Mouse (Mus musculus) ovary, postnatal 10 days (tissue): Measurements from ENCODE around the gene Vps52.

Experiments
- DNase-seq: peaks from one replicate; pipeline ENCODE4 v3.0.0; 2022; ENCODE audit warnings: low spot score

Gene Vps52

GRCm38 (mm10) chr17:33920282-33921097, 35.1 kb upstream of the Vps52 start:
- peak; percentile 72 for DNase-seq

DNA sequence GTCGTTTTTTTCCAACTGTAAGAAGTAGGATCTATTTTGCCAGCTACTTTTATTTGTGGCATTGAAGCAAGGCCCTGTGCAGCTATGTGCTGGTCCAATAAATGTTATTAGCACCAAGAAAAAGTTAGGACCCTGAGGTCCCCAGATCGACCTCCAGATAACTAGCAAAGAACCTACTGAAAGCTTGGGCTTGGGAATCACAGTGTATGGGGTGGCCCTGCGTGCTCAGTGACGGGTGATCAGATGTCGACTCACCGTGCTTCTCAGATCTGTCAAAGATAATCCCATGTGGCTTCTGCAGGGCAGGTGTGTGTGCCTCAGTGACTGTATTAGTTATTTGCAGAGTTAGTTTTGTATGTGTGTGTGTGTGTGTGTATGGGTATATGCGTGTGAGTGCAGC, 34.3 kb upstream of the Vps52 start:
- DNase-seq: no peak

DNA sequence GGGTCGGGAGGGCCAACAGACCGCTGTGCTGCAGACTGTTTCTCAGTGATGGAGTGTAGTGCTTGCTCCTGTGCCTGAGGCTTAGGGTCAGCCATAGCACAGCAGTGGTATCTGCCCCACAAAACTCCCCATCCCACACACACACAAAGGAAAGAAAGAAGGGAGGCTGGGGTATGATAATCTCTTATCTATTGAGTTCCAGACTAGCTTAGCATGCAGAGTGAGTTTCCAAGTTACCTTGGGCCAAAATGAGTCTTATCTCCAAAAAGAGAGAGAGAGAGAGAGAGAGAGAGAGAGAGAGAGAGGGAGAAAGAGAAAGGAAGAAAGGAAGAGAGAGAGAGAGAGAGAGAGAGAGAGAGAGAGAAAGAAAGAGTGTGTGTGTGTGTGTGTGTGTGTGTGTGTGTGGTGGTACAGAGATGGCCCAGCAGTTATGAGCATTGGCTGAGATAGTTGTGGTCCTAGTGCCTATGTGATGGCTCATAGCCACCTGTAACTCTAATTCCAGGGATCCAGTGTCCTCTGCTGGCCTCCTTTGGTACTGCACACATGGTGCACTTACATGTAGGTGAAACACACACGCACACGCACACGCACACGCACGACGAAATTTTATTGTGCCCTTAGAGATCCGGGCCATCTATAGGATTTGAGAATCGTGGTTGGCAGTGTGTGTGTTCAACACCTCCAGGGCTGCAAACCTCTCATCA, 30.9 kb upstream of the Vps52 start:
- DNase-seq: no peak

DNA sequence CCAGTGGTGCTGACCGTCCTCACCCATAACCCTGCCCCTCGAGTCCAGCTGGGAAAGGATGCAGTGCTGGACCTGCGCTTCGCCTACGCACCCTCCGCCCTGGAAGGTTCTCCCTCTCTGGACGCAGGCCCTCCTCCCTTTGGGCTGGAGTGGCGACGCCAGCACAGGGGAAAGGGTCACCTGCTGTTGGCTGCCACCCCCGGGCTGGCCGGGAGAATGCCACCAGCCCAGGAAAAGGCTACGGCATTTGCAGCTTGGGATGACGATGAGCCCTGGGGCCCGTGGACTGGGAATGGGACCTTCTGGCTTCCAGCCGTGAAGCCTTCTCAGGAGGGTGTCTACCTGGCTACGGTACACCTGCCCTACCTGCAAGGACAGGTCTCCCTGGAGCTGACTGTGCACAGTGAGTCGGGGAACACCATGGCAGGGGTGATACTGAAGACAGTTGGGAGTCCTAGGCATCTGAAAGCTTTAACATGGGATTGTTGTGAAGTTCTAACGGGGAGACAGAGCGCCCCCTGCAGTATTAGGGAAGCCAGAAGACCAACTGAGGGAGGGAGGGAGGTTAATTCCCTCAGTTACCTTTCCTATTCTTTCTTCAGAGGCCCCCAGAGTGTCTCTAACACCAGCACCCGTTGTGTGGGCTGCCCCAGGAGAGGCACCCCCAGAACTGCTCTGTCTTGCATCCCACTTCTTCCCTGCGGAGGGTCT, 30.1 kb upstream of the Vps52 start:
- DNase-seq: no peak

- no peak for DNase-seq
These were observed 29.2 kb upstream of the Vps52 start for GRCm38 (mm10) chr17:33926207-33926932.

DNA sequence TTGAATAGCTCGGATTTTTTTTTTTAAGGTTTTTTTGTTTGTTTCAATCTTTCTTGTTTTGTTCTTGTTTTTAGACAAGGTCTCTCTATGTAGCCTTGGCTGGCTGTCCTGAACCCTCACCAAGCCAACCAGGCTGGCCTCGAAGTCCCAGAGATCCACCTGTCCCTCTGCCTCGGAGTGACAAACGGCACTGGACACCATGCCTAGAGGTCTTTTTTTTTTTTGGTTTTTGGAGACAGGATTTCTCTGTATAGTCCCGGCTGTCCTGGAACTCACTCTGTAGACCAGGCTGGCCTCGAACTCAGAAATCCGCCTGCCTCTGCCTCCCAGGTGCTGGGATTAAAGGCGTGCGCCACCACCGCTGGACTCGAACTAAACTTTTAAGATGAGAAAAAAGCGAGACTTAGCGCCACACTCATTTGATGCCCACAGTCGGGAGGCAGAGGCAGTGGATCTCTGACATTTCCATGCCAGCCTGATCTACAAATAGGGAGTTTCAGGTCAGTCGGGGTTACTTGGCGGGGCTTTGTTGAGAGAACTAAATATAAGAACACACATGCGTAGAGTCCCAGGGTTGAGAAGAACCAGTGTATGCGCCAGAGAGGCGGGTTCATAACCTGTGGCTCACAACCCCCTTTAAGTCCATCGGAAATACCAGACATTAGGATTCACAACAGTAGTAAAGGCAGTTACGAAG, 27.2 kb upstream of the Vps52 start:
- DNase-seq: no peak

DNA sequence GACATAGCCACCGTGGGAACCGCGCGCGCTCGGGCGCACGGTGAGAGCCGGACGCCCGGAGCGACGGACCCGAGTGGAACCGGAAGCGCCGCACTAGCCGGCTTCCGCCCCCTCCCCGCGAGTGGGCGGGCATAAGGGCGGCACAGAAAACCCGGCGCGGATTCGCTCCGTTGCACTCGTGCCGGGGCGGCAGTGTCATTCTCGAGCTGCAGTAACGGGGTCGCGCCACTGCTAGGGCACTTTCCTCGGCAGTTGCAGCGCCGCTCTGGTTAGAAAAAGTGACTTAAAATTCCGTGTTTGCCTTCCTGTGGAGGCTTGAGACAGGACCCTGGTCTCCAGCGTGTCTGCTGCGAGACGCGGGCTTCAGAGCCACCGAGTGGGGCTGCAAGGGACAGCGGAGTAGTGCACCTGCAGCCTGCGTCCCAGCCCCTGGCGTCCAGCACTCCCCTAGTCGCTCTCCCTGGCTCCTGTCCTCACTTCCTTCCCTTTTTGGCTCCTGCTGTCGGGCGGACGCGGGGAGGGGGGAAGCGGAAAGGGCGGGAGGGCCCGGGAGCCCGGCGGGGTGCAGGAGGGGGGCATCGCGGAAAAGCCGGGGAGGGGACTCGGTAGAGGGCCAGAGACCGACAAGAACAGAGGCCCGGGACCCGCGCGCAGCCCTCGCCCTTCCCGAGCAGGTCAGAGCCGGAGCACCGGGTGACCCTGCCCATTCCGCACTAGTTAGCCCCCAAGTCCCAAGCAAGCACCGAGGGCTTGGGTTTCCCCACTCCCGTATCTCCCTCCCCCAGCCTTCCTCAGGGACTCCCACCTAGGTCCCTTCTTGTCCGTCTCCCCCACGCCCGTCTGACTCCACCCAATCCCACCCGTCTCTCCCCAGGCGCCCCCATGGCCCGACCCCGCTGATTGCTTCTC, 26.0 kb upstream of the Vps52 start, which contains the start of gene Rgl2:
Gene Rgl2, plus strand, starts transcription at position 173 of the 909 bp plus-strand sequence.
- peak; percentile 93 for DNase-seq

- no peak for DNase-seq
These were observed 25.1 kb upstream of the Vps52 start for GRCm38 (mm10) chr17:33930280-33931158.

- no peak for DNase-seq
These were observed 24.3 kb upstream of the Vps52 start for GRCm38 (mm10) chr17:33931159-33931866.

GRCm38 (mm10) chr17:33931947-33932346, 23.7 kb upstream of the Vps52 start:
- no peak for DNase-seq

DNA sequence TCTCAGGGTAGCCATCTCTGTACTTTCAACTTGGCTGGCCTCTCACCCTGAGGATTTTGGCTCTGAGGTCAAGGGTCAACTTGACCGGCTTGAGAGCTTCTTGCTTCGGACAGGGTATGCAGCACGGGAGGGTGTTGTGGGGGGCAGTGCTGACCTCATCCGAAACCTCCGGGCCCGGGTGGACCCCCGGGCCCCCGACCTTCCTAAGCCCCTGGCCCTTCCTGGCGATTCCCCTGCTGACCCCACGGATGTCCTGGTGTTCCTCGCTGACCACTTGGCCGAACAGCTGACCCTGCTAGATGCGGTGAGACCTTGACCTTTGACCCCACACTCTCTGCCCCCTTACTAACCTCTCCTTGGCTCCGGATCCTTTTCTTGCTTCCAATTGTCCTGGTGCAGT, 23.2 kb upstream of the Vps52 start:
- no peak for DNase-seq

DNA sequence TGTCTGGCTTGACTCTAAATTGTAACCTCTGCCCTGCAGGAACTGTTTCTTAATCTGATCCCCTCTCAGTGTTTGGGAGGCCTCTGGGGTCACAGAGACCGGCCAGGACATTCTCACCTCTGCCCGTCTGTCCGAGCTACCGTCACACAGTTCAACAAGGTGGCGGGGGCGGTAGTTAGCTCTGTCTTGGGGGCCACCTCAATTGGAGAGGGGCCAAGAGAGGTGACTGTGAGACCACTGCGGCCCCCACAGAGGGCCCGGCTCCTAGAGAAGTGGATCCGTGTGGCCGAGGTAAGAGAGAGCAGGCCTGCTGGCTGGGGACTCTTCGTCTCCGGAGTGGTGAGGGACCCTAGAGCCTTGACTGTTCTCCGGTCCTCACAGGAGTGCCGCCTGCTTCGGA, 22.6 kb upstream of the Vps52 start:
- DNase-seq: no peak

DNA sequence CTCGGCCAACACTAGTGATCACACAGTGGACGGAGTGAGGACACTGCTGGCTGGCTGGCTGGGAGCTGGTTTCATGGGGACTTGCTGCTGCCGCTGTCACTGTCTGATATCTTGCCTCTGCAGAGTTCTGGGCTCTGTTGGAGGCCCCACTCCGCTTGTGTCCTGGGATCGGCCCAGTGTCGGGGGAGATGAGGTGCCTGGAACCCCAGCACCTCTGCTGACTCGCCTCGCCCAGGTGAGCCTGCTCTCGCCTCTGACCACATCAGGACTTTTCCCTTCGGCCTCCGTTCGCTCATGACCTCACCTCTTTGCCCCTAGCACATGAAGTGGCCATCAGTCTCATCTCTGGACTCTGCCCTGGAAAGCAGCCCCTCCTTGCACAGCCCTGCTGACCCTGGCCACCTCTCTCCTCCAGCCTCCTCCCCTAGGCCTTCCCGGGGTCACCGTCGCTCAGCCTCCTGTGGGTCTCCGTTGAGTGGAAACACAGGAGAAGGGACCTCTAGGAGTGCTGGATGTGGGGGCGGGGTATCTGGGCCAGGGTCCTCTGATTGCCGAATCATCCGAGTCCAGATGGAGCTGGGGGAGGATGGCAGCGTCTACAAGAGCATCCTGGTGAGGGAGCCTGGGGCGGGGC, 20.1 kb upstream of the Vps52 start:
- DNase-seq: no peak

DNA sequence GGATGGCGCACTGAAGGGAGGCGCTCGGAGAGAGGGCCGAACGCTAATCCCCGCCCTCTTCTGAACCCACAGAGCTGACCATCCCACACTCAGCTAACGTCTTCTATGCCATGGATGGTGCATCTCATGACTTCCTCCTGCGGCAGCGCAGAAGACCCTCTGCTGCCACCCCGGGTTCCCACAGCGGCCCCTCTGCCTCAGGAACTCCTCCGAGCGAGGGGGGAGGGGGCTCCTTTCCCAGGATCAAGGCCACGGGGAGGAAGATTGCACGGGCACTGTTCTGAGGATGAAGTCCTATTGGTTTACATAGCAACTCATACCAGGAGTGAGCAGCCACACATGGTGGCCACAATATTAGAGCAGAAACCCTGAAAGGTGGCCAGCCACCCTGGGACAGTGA, 18.6 kb upstream of the Vps52 start:
- no peak for DNase-seq

- no peak for DNase-seq
These were observed 16.8 kb upstream of the Vps52 start for GRCm38 (mm10) chr17:33938783-33939182.

DNA sequence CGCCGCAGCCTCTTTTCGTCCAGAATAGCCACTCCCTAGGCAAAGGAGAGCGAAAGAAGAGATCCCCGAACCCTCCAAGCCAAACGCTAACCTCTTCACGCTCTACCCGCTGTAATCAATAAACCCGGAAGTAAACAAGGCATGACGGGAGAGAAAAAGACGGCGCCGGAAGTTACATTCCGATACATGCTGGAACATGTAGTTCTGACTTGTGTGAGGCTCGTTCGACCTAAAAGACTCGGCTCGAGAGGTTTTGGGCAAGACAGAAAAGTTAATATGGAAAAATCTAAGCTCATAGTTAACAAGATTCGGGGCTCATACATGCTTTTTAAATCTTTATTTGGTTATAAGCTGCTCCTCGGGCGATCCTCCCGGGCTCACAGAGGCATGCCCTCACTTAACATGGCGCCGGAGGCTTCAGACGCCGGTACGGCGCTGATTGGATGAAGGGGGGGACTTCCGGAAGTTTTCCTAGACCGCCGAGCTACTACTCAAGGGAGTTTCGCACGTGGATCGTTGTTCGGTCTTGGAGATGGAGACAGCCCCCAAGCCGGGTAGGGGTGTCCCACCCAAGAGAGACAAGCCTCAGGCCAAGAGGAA, 15.3 kb upstream of the Vps52 start, which contains the start of the genes Pfdn6 and Wdr46:
Gene Pfdn6, minus strand, starts transcription at position 138 of the 600 bp plus-strand sequence.
Gene Wdr46, plus strand, starts transcription at position 455 of the 600 bp plus-strand sequence.
- DNase-seq: peak; percentile 72

DNA sequence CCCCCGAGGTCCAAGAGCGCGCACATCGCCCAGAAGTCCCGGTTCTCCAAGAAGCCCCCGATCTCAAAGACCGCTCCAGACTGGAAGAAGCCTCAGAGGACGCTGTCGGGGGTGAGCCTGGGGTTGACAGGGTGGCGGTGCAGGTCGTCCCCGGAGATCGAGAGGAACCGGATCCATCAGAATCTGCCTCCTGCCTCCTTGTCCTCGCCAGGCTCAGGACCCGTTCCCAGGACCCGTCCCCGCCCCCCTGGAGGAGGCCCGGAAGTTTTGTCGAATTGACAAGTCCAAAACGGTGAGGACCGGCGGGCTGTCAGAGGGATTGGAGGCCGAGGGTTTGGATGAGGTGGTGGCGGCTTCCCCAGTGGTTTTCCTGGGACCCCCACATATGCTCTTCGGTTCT, 14.6 kb upstream of the Vps52 start:
- no peak for DNase-seq

- DNase-seq: no peak
These were observed 14.2 kb upstream of the Vps52 start for GRCm38 (mm10) chr17:33941381-33941780.
